Mouse (Mus musculus) forebrain, embryonic 10.5 days (tissue): ENCODE data around the gene Krtap7-1. TPM values are rescaled to one million over a fixed set of nuclear protein-coding genes. Genes with fewer than 3 reads are reported as not detected.

Experiments used
- DNase-seq: peaks from one replicate; pipeline ENCODE4 v3.0.0-alpha.2; 2017; ENCODE audit warnings: low spot score; ENCODE audit errors: extremely low spot score
- H3K27ac ChIP-seq: fragments of 300-500 bp; sonication (generic); 2 replicates; pipeline ENCODE4 v1.5.1; 2016; ENCODE audit warnings: mild to moderate bottlenecking
- H3K27me3 ChIP-seq: fragments of 300-500 bp; sonication (generic); 2 replicates; pipeline ENCODE4 v1.6.1; 2016; ENCODE audit warnings: mild to moderate bottlenecking; ENCODE audit not compliant: poor library complexity, severe bottlenecking
- H3K36me3 ChIP-seq: fragments of 300-500 bp; sonication (generic); replicated peaks from 2 replicates; pipeline ENCODE4 v1.6.1; 2016; ENCODE audit warnings: mild to moderate bottlenecking, moderate library complexity
- H3K4me1 ChIP-seq: fragments of 300-500 bp; sonication (generic); 2 replicates; pipeline ENCODE4 v1.6.1; 2016
- H3K4me3 ChIP-seq: fragments of 300-500 bp; sonication (generic); 2 replicates; pipeline ENCODE4 v1.5.1; 2016; ENCODE audit warnings: mild to moderate bottlenecking, moderate library complexity
- H3K9me3 ChIP-seq: fragments of 300-500 bp; sonication (generic); 2 replicates; pipeline ENCODE4 v1.6.1; 2016; ENCODE audit warnings: mild to moderate bottlenecking, moderate library complexity
- WGBS: fragments of 180-500 bp; shearing (Covaris S2); methylation state at CpG from one replicate; pipeline ENCODE4 v1.1.7; 2016; 5-methylcytosine and 5-hydroxymethylcytosine counted together
- polyA plus RNA-seq: library from polyadenylated mRNA; unstranded; fragments of >200 nt; fragmentation: Nextera tagmentation; extraction: Ambion mirVana; gene quantifications from 2 replicates; pipeline ENCODE4 v1.2.1, GENCODE M21; 2016

Krtap7-1 gene
- not detected in 2 replicates for polyA plus RNA-seq

GRCm38 (mm10) chr16:89508223-89508622, at the start of gene Krtap7-1:
Gene Krtap7-1 (minus strand): TSS chr16:89508323.
- H3K4me1 ChIP-seq = no peaks in the 10 kb centered on the region
- H3K4me3 ChIP-seq = no peak within 1 kb of the TSS
- no peaks in the 10 kb centered on the region for H3K36me3 ChIP-seq
- H3K27me3 ChIP-seq = no peaks in the 10 kb centered on the region
- DNase-seq = no peak
- no peaks in the 10 kb centered on the region for H3K9me3 ChIP-seq
- H3K27ac ChIP-seq = no peak within 1 kb of the TSS
- WGBS = 87% methylated on average over 4 of the region's 4 CpGs

GRCm38 (mm10) chr16:89550298-89550697, 42.2 kb upstream of the Krtap7-1 start:
- Histone ChIP-seq H3K27ac (no peak overlapping the region), H3K9me3 (no peaks in the 10 kb centered on the region), H3K27me3 (no peaks in the 10 kb centered on the region), H3K36me3 (no peaks in the 10 kb centered on the region), H3K4me3 (no peak overlapping the region), H3K4me1 (no peaks in the 10 kb centered on the region)
- no peak for DNase-seq

DNA sequence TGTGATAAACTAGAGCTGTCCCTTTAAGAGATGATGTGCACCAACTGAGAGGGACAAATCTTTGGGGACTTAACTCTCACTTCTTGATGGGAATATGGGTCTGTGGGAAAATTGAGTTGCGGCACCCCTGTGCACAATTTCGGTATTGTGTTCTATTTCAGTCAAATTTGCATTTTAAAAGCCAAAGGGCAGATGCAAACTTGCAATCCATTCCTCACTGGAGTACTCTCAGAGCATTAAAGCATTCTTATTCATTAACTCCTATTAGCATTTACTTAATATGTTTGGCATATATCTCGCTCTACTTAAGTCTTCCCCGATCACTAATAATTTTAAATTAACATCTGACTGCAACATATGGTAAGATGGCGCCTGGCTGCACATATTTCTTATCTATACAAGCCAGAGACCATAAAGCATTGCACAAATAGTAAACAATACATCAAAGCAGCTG, 29.9 kb upstream of the Krtap7-1 start:
- Histone ChIP-seq H3K36me3 (no peaks in the 10 kb centered on the region), H3K4me1 (no peaks in the 10 kb centered on the region), H3K4me3 (no peak overlapping the region), H3K27ac (no peak overlapping the region), H3K27me3 (no peaks in the 10 kb centered on the region), H3K9me3 (no peaks in the 10 kb centered on the region)
- WGBS = 86% methylated on average over 5 of the region's 5 CpGs
- no peak for DNase-seq

- H3K27ac ChIP-seq = no peak overlapping the region
- no peaks in the 10 kb centered on the region for H3K4me1 ChIP-seq
- no peaks in the 10 kb centered on the region for H3K27me3 ChIP-seq
- H3K9me3 ChIP-seq = no peaks in the 10 kb centered on the region
- WGBS = 95% methylated on average over 6 of the region's 6 CpGs
- H3K36me3 ChIP-seq = no peaks in the 10 kb centered on the region
- no peak for DNase-seq
- H3K4me3 ChIP-seq = no peak overlapping the region
Observed at GRCm38 (mm10) chr16:89537349-89537748, 29.2 kb upstream of the Krtap7-1 start.

GRCm38 (mm10) chr16:89530547-89530946, 22.4 kb upstream of the Krtap7-1 start:
- Histone ChIP-seq H3K27ac (peak overlapping the region; percentile 68; the same call in 1 of the 2 replicates), H3K4me1 (peaks cover 37% of the 10 kb centered on the region), H3K4me3 (no peak overlapping the region), H3K36me3 (no peaks in the 10 kb centered on the region), H3K27me3 (no peaks in the 10 kb centered on the region), H3K9me3 (no peaks in the 10 kb centered on the region)
- no peak for DNase-seq
- 31% methylated on average over 7 of the region's 7 CpGs for WGBS

DNA sequence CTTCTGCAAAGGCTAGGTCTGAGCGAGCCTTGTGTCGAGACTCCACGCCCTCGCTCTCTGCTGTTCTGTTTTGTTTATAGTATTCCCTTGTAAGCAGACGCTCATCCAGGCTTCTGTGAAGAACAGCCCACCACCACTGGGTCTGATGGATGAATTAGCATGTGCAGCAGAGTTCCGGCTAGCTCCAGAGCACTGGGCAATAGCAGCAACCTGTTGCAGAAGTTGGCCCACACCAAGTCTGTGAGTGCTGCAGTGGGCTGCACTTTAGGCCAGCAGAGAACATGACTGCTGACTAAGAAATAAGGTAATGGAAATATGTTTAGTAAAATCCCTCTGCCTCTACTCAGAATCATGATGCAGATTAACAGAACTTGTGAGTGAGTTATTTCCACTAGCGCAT, 21.7 kb upstream of the Krtap7-1 start:
- 78% methylated on average over 7 of the region's 7 CpGs for WGBS
- Histone ChIP-seq H3K9me3 (no peaks in the 10 kb centered on the region), H3K36me3 (no peaks in the 10 kb centered on the region), H3K4me1 (peaks cover 37% of the 10 kb centered on the region), H3K27me3 (no peaks in the 10 kb centered on the region), H3K4me3 (no peak overlapping the region), H3K27ac (peak overlapping the region; percentile 68)
- no peak for DNase-seq

DNA sequence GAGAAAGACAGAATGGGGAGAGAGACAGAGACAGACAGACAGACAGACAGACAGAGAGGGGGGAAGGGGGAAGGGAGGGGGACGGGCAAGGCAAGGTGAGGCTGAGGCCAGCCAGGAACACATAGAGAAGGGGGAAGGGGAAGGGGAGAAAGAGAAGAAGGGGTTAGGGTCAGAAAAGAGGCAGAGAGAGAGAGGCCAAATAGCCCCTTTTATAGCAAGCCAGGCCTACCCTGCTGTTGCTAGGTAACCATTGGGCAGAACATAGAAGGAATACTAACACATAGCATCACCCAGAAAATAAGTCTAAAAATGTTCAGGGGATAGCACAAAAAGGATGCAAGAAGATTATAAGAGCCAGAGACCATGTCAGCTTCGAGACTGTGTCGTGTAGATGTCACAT, 20.3 kb upstream of the Krtap7-1 start:
- DNase-seq = no peak
- 85% methylated on average over 3 of the region's 3 CpGs for WGBS
- H3K4me1 ChIP-seq = peaks cover 37% of the 10 kb centered on the region
- H3K27ac ChIP-seq = peak overlapping the region; percentile 68; the same call in 1 of the 2 replicates
- no peaks in the 10 kb centered on the region for H3K27me3 ChIP-seq
- no peaks in the 10 kb centered on the region for H3K9me3 ChIP-seq
- H3K36me3 ChIP-seq = no peaks in the 10 kb centered on the region
- no peak overlapping the region for H3K4me3 ChIP-seq

DNA sequence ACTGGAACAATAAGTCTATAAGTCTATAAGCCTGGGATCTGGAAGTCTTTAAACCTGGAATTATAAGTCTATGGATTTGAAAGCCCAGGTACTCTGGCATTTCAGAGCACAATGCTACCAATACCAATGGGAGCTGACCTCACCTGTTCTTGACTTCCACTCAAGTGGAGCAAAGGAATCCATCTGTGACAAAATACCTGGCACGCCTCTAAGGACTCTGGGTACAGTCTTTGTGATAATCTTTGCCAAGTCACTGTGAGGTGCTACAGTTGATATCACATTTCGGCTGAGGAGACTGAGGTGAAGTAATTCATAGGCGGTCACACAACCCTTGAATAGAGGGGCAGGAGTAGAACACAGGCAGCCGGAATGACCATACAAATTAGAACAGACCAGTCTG, 12.9 kb upstream of the Krtap7-1 start:
- DNase-seq = no peak
- no peak overlapping the region for H3K27ac ChIP-seq
- H3K9me3 ChIP-seq = no peaks in the 10 kb centered on the region
- no peak overlapping the region for H3K4me3 ChIP-seq
- H3K36me3 ChIP-seq = no peaks in the 10 kb centered on the region
- 90% methylated on average over 4 of the region's 4 CpGs for WGBS
- no peaks in the 10 kb centered on the region for H3K27me3 ChIP-seq
- no peaks in the 10 kb centered on the region for H3K4me1 ChIP-seq

DNA sequence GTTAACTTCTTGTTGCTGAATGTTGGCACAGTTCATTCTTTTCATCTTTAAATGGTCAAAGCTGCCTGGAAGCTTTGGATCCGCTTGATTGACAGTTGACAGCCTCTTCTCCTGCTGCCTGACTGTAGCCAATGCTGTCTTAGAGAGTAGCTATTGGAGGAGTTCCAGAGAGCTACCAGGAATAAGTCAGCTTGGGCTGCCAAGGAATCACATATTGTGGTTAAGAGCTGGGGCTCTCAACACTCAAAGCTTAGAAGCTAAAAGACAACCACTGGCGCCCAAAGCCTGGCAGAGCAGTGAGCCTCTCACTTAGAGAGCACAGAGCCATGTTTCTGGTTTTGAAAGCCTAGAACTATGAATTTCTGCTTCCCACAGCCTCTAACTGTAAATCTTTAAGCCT, 12.4 kb upstream of the Krtap7-1 start:
- Histone ChIP-seq H3K9me3 (no peaks in the 10 kb centered on the region), H3K27me3 (no peaks in the 10 kb centered on the region), H3K4me3 (no peak overlapping the region), H3K27ac (no peak overlapping the region), H3K36me3 (no peaks in the 10 kb centered on the region), H3K4me1 (no peaks in the 10 kb centered on the region)
- no peak for DNase-seq
- WGBS = 98% methylated on average over 2 of the region's 2 CpGs

DNA sequence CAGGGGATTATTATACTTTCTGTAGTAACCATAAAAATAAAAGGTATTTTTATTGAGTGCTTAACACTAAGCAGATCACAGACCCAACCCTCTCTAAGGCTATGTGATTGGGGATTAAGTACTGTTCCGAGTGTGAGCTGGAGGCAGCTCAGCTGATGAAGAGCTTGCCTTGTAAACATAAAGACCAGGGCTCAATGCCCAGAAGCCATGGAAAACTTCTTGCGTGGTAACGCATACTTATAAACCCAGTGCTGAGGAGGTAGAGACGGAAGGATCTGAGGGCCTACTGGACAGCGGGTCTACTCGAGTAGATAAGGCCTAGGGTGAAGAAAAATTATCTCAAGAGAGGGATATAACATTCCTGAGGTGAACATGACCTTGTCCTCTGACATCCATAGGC, 12.0 kb upstream of the Krtap7-1 start:
- H3K27ac ChIP-seq = no peak overlapping the region
- H3K36me3 ChIP-seq = no peaks in the 10 kb centered on the region
- H3K9me3 ChIP-seq = no peaks in the 10 kb centered on the region
- H3K27me3 ChIP-seq = no peaks in the 10 kb centered on the region
- 91% methylated on average over 6 of the region's 6 CpGs for WGBS
- H3K4me3 ChIP-seq = no peak overlapping the region
- no peaks in the 10 kb centered on the region for H3K4me1 ChIP-seq
- DNase-seq = no peak

GRCm38 (mm10) chr16:89517635-89518034, 9.5 kb upstream of the Krtap7-1 start:
- Histone ChIP-seq H3K4me3 (no peak overlapping the region), H3K36me3 (no peaks in the 10 kb centered on the region), H3K27ac (no peak overlapping the region), H3K4me1 (no peaks in the 10 kb centered on the region), H3K9me3 (no peaks in the 10 kb centered on the region), H3K27me3 (no peaks in the 10 kb centered on the region)
- WGBS = 63% methylated on average over 9 of the region's 9 CpGs
- DNase-seq = no peak

- Histone ChIP-seq H3K36me3 (no peaks in the 10 kb centered on the region), H3K27me3 (no peaks in the 10 kb centered on the region), H3K9me3 (no peaks in the 10 kb centered on the region), H3K4me1 (no peaks in the 10 kb centered on the region), H3K4me3 (no peak overlapping the region), H3K27ac (no peak overlapping the region)
- no peak for DNase-seq
- 94% methylated on average over 7 of the region's 7 CpGs for WGBS
Observed at GRCm38 (mm10) chr16:89513431-89513830, 5.3 kb upstream of the Krtap7-1 start.

DNA sequence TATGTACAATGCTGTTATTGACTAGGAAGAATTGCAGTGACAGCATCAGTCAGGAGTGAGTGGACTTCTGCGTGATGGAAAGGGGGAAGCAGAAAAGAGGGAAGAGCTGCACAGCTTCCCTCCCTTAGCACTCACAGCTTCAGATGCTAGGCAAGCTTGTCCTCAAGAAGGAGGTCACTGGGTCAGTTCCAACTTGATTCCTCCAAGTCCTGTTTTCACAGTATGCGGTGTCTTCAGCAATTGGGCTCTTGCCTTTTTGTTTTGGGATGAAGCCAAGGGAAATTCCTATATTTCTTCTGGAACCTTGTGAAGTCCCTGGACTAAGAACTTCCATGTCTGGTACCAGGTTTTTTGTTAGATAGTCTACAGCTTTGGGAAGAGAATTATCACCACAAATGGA, 4.6 kb downstream of the Krtap7-1 start:
- no peaks in the 10 kb centered on the region for H3K9me3 ChIP-seq
- DNase-seq = no peak
- no peaks in the 10 kb centered on the region for H3K36me3 ChIP-seq
- 94% methylated on average over 2 of the region's 2 CpGs for WGBS
- H3K27ac ChIP-seq = no peak overlapping the region
- no peaks in the 10 kb centered on the region for H3K4me1 ChIP-seq
- no peak overlapping the region for H3K4me3 ChIP-seq
- no peaks in the 10 kb centered on the region for H3K27me3 ChIP-seq

DNA sequence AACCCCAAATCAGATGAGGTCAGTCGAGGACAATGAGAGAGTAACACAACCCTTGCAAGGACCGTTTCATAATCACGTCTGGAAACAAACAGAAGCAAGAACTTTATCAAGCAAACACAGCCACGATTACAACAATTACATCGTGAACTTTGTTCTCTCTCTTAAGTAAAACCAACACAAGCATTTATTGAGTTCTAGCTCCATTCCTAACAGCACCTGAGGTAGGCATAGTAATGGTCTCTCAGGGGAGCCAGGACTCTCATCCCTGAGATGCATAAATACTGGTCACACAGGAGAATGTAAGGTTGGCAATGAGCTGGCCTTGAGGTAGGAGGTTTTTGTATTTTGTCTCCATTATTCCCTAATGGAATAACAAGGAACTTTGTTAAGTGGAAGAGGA, 6.3 kb downstream of the Krtap7-1 start:
- WGBS = 89% methylated on average over 5 of the region's 5 CpGs
- H3K4me1 ChIP-seq = no peaks in the 10 kb centered on the region

More for the DNA sequence above, 6.3 kb downstream of the Krtap7-1 start:
- Histone ChIP-seq H3K4me3 (no peak overlapping the region), H3K36me3 (no peaks in the 10 kb centered on the region), H3K27ac (no peak overlapping the region), H3K9me3 (no peaks in the 10 kb centered on the region), H3K27me3 (no peaks in the 10 kb centered on the region)
- no peak for DNase-seq
